Mouse (Mus musculus): ENCODE measurements at regions not wholly inside any gene's neighbourhood (a gene's known extent, or its start where the extent isn't known, plus 50 kb on each side); places are given as distances from the start of the nearest gene placed in this dataset.

GRCm38 (mm10) chr2:158909086-158909485 lies 114.5 kb downstream of the Dhx35 start:
- Histone ChIP-seq H3K27me3 (replicated peaks) (peaks cover 32% of the 10 kb centered on the region), H3K4me2 (no peak overlapping the region), H3K9me3 (no peaks in the 10 kb centered on the region), H3K4me1 (no peaks in the 10 kb centered on the region), H3K4me3 (no peak overlapping the region), H3K27ac (replicated peaks) (no peak overlapping the region), H3K9ac (no peak overlapping the region), H3K36me3 (no peaks in the 10 kb centered on the region)
- no peak for ATAC-seq (ENCODE audit: extremely low read depth, insufficient number of reproducible peaks, low FRiP score, low TSS enrichment)
- WGBS: 64% methylated on average over 3 of the region's 3 CpGs

GRCm38 (mm10) chr2:158910325-158910724 lies 115.7 kb downstream of the Dhx35 start:
- H3K9ac ChIP-seq: no peak overlapping the region
- no peaks in the 10 kb centered on the region for H3K36me3 ChIP-seq
- H3K27ac ChIP-seq (replicated peaks): no peak overlapping the region
- no peak overlapping the region for H3K4me3 ChIP-seq
- no peak for ATAC-seq (ENCODE audit: extremely low read depth, insufficient number of reproducible peaks, low FRiP score, low TSS enrichment)
- H3K27me3 ChIP-seq (replicated peaks): peaks cover 32% of the 10 kb centered on the region
- H3K4me1 ChIP-seq: no peaks in the 10 kb centered on the region
- no peaks in the 10 kb centered on the region for H3K9me3 ChIP-seq
- H3K4me2 ChIP-seq: no peak overlapping the region
- 60% methylated on average over 8 of the region's 8 CpGs for WGBS

- no peaks in the 10 kb centered on the region for H3K9me3 ChIP-seq
- no peak for ATAC-seq (ENCODE audit: extremely low read depth, insufficient number of reproducible peaks, low FRiP score, low TSS enrichment)
- H3K4me2 ChIP-seq: no peak overlapping the region
- no peaks in the 10 kb centered on the region for H3K36me3 ChIP-seq
- H3K27ac ChIP-seq (replicated peaks): no peak overlapping the region
- no peak overlapping the region for H3K4me3 ChIP-seq
- H3K4me1 ChIP-seq: no peaks in the 10 kb centered on the region
- WGBS: 43% methylated on average over 7 of the region's 7 CpGs
- H3K9ac ChIP-seq: no peak overlapping the region
- H3K27me3 ChIP-seq (replicated peaks): peaks cover 32% of the 10 kb centered on the region
These were observed 116.6 kb downstream of the Dhx35 start for GRCm38 (mm10) chr2:158911191-158911590.

GRCm38 (mm10) chr2:158912631-158913258 lies 118.1 kb downstream of the Dhx35 start:
- H3K4me2 ChIP-seq: no peak overlapping the region
- H3K27me3 ChIP-seq (replicated peaks): peaks cover 32% of the 10 kb centered on the region
- no peaks in the 10 kb centered on the region for H3K4me1 ChIP-seq
- H3K27ac ChIP-seq (replicated peaks): no peak overlapping the region
- no peaks in the 10 kb centered on the region for H3K9me3 ChIP-seq
- no peak for ATAC-seq (ENCODE audit: extremely low read depth, insufficient number of reproducible peaks, low FRiP score, low TSS enrichment)
- H3K9ac ChIP-seq: no peak overlapping the region
- 35% methylated on average over 9 of the region's 9 CpGs for WGBS
- no peaks in the 10 kb centered on the region for H3K36me3 ChIP-seq
- no peak overlapping the region for H3K4me3 ChIP-seq

- no peak for ATAC-seq (ENCODE audit: extremely low read depth, insufficient number of reproducible peaks, low FRiP score, low TSS enrichment)
- WGBS: 30% methylated on average over 6 of the region's 6 CpGs
- no peaks in the 10 kb centered on the region for H3K4me1 ChIP-seq
- no peak overlapping the region for H3K9ac ChIP-seq
- no peaks in the 10 kb centered on the region for H3K9me3 ChIP-seq
- H3K36me3 ChIP-seq: no peaks in the 10 kb centered on the region
- H3K27me3 ChIP-seq (replicated peaks): peaks cover 4% of the 10 kb centered on the region; the same call in 1 of the 2 replicates
- no peak overlapping the region for H3K27ac ChIP-seq (replicated peaks)
- no peak overlapping the region for H3K4me3 ChIP-seq
- H3K4me2 ChIP-seq: no peak overlapping the region
These were observed 122.8 kb downstream of the Dhx35 start for GRCm38 (mm10) chr2:158917398-158917797.

- no peaks in the 10 kb centered on the region for H3K4me1 ChIP-seq
- no peak for ATAC-seq (ENCODE audit: extremely low read depth, insufficient number of reproducible peaks, low FRiP score, low TSS enrichment)
- no peak overlapping the region for H3K4me2 ChIP-seq
- H3K9ac ChIP-seq: no peak overlapping the region
- H3K4me3 ChIP-seq: no peak overlapping the region
- H3K36me3 ChIP-seq: no peaks in the 10 kb centered on the region
- H3K9me3 ChIP-seq: no peaks in the 10 kb centered on the region
- H3K27me3 ChIP-seq (replicated peaks): peaks cover 1% of the 10 kb centered on the region; the same call in 1 of the 2 replicates
- H3K27ac ChIP-seq (replicated peaks): no peak overlapping the region
- 67% methylated on average over 5 of the region's 5 CpGs for WGBS
These were observed 123.7 kb downstream of the Dhx35 start for GRCm38 (mm10) chr2:158918312-158918711.

- Histone ChIP-seq H3K36me3 (no peaks in the 10 kb centered on the region), H3K27ac (replicated peaks) (no peak overlapping the region), H3K4me3 (no peak overlapping the region), H3K27me3 (replicated peaks) (peaks cover 2% of the 10 kb centered on the region; the same call in 1 of the 2 replicates), H3K4me2 (no peak overlapping the region), H3K4me1 (no peaks in the 10 kb centered on the region), H3K9ac (no peak overlapping the region), H3K9me3 (no peaks in the 10 kb centered on the region)
- WGBS: 54% methylated on average over 12 of the region's 12 CpGs
- ATAC-seq (ENCODE audit: extremely low read depth, insufficient number of reproducible peaks, low FRiP score, low TSS enrichment): no peak
These were observed 127.0 kb downstream of the Dhx35 start for GRCm38 (mm10) chr2:158921342-158922255.

GRCm38 (mm10) chr2:158922766-158923165 lies 128.2 kb downstream of the Dhx35 start:
- Histone ChIP-seq H3K27ac (replicated peaks) (no peak overlapping the region), H3K4me3 (no peak overlapping the region), H3K9ac (no peak overlapping the region), H3K4me2 (no peak overlapping the region), H3K36me3 (no peaks in the 10 kb centered on the region), H3K27me3 (replicated peaks) (peaks cover 2% of the 10 kb centered on the region; the same call in 1 of the 2 replicates), H3K4me1 (no peaks in the 10 kb centered on the region), H3K9me3 (no peaks in the 10 kb centered on the region)
- WGBS: 38% methylated on average over 5 of the region's 5 CpGs
- no peak for ATAC-seq (ENCODE audit: extremely low read depth, insufficient number of reproducible peaks, low FRiP score, low TSS enrichment)

GRCm38 (mm10) chr2:158929507-158929906 lies 134.9 kb downstream of the Dhx35 start:
- H3K27me3 ChIP-seq (replicated peaks): 0 out of 2 replicates have a peak, but pooled peaks cover 2% of the 10 kb centered on the region
- H3K4me2 ChIP-seq: no peak overlapping the region
- H3K4me1 ChIP-seq: no peaks in the 10 kb centered on the region
- H3K27ac ChIP-seq (replicated peaks): no peak overlapping the region
- H3K9ac ChIP-seq: no peak overlapping the region
- WGBS: 71% methylated on average over 9 of the region's 9 CpGs
- no peak overlapping the region for H3K4me3 ChIP-seq
- ATAC-seq (ENCODE audit: extremely low read depth, insufficient number of reproducible peaks, low FRiP score, low TSS enrichment): no peak
- H3K9me3 ChIP-seq: no peaks in the 10 kb centered on the region
- H3K36me3 ChIP-seq: no peaks in the 10 kb centered on the region

GRCm38 (mm10) chr2:158937948-158938565 lies 143.4 kb downstream of the Dhx35 start:
- Histone ChIP-seq H3K36me3 (no peaks in the 10 kb centered on the region), H3K27me3 (replicated peaks) (no peaks in the 10 kb centered on the region), H3K4me1 (no peaks in the 10 kb centered on the region), H3K4me3 (no peak overlapping the region), H3K27ac (replicated peaks) (no peak overlapping the region), H3K9ac (no peak overlapping the region), H3K4me2 (no peak overlapping the region), H3K9me3 (peaks cover 11% of the 10 kb centered on the region; the same call in 1 of the 2 replicates)
- ATAC-seq (ENCODE audit: extremely low read depth, insufficient number of reproducible peaks, low FRiP score, low TSS enrichment): no peak
- 79% methylated on average over 2 of the region's 2 CpGs for WGBS

- no peak for ATAC-seq (ENCODE audit: extremely low read depth, insufficient number of reproducible peaks, low FRiP score, low TSS enrichment)
- WGBS: 36% methylated on average over 6 of the region's 6 CpGs
- Histone ChIP-seq H3K27me3 (replicated peaks) (no peaks in the 10 kb centered on the region), H3K9me3 (no peaks in the 10 kb centered on the region), H3K4me2 (no peak overlapping the region), H3K4me3 (no peak overlapping the region), H3K4me1 (no peaks in the 10 kb centered on the region), H3K27ac (replicated peaks) (no peak overlapping the region), H3K36me3 (no peaks in the 10 kb centered on the region), H3K9ac (no peak overlapping the region)
These were observed 154.8 kb downstream of the Dhx35 start for GRCm38 (mm10) chr2:158949418-158949817.
